Mouse (Mus musculus) liver, embryonic 15.5 days (tissue): ENCODE results near the gene Dcaf6. TPM values are rescaled to one million over a fixed set of nuclear protein-coding genes. Genes with fewer than 3 reads are reported as not detected.
A peak's percentile ranks its signal among the peaks of the same experiment; 100 is the strongest.

Source experiments
- ATAC-seq: fragments of 200-750 bp; cut with Nextera tagmentation; 2 replicates; pipeline ENCODE4 v1.8.0; 2017; ENCODE audit warnings: moderate number of reproducible peaks, mild to moderate bottlenecking, moderate library complexity; ENCODE audit not compliant: insufficient read depth
- H3K27ac ChIP-seq: fragments of 300-500 bp; sonication (generic); replicated peaks from 2 replicates; pipeline ENCODE4 v1.5.1; 2015; ENCODE audit warnings: mild to moderate bottlenecking, inconsistent platforms
- H3K27me3 ChIP-seq: fragments of 300-500 bp; sonication (generic); 2 replicates; pipeline ENCODE4 v1.6.1; 2015; ENCODE audit warnings: mild to moderate bottlenecking, inconsistent platforms
- H3K36me3 ChIP-seq: fragments of 300-500 bp; sonication (generic); replicated peaks from 2 replicates; pipeline ENCODE4 v1.6.1; 2015; ENCODE audit warnings: moderate library complexity, mild to moderate bottlenecking, inconsistent platforms
- H3K4me1 ChIP-seq: fragments of 300-500 bp; sonication (generic); replicated peaks from 2 replicates; pipeline ENCODE4 v1.6.1; 2015; ENCODE audit warnings: inconsistent platforms
- H3K4me2 ChIP-seq: fragments of 300-500 bp; sonication (generic); 2 replicates; pipeline ENCODE4 v1.6.1; 2015; ENCODE audit warnings: moderate library complexity, mild to moderate bottlenecking, inconsistent platforms
- H3K4me3 ChIP-seq: fragments of 300-500 bp; sonication (generic); replicated peaks from 2 replicates; pipeline ENCODE4 v1.5.1; 2015; ENCODE audit warnings: mild to moderate bottlenecking, inconsistent platforms
- H3K9ac ChIP-seq: fragments of 300-500 bp; sonication (generic); 2 replicates; pipeline ENCODE4 v1.6.1; 2015; ENCODE audit warnings: moderate library complexity, mild to moderate bottlenecking, inconsistent platforms
- H3K9me3 ChIP-seq: fragments of 300-500 bp; sonication (generic); replicated peaks from 2 replicates; pipeline ENCODE4 v1.6.1; 2016; ENCODE audit warnings: inconsistent platforms
- WGBS: fragments of 180-500 bp; shearing (Covaris S2); methylation state at CpG from one replicate; pipeline ENCODE4 v1.1.7; 2015; ENCODE audit warnings: mixed read lengths; ENCODE audit not compliant: insufficient replicate concordance; 5-methylcytosine and 5-hydroxymethylcytosine counted together
- polyA plus RNA-seq: library from polyadenylated mRNA; unstranded; fragments of >200 nt; fragmentation: Nextera tagmentation; extraction: Ambion mirVana; gene quantifications from 2 replicates; pipeline ENCODE4 v1.2.1, GENCODE M21; 2015

Gene Dcaf6
- polyA plus RNA-seq, 1 experiment from 2014 or later: 15.5 TPM

DNA sequence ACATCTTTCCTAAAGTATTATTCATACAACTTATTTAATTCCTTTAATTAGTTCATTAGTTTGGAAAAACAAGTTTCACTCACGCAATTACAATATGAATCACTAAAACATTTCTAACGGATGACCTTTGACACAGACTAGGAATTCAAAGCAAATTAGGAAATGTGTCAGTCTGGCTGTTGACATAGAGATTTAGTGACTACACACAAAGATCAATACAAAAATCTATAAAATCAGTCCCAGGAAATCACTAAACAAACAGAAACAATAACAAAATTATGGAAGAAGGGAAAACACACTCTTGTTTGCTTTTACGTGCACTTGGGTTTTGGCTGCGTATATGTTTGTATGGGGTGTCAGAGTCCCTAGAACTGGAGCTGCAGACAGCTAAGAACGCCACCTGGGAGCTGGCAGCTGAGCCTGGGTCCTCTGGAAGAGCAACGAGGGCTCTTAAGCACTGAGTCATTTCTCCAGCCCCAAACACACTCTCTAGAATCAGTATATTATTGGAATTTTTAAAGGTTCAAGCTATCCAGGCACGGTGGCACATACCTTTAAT lies 38.8 kb downstream of the Dcaf6 start:
- no peak for ATAC-seq
- Histone ChIP-seq H3K4me3 (no peak overlapping the region), H3K27ac (no peak overlapping the region), H3K9ac (no peak overlapping the region), H3K4me2 (peak overlapping the region; percentile 1; the same call in 1 of the 2 replicates), H3K9me3 (no peaks in the 10 kb centered on the region), H3K4me1 (peaks cover 8% of the 10 kb centered on the region), H3K27me3 (no peaks in the 10 kb centered on the region), H3K36me3 (peaks cover 13% of the 10 kb centered on the region)
- 77% methylated on average over 7 of the region's 7 CpGs for WGBS

DNA sequence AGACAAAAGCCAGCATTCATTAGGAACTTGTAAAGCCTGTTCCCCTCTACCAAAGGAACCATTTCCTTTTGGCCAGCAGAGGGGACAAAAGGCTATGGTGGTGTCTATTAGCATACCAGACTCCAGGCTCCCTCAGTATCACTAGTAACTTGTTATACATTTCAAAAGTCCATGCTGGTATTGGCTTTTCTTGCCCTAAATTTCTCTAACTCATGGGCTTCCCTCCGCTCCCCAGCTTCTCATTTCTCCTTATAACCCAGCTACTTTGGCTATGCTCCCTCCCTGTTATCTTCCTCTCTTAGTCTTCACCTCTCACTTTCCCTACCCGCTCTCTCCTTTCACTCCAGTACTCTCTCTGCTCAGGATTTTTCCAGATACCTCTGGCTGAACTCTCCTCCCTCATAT lies 63.9 kb downstream of the Dcaf6 start:
- peak; percentile 78 for ATAC-seq
- H3K4me2 ChIP-seq: peak overlapping the region; percentile 56
- H3K9ac ChIP-seq: peak overlapping the region; percentile 41
- no peaks in the 10 kb centered on the region for H3K27me3 ChIP-seq
- no peaks in the 10 kb centered on the region for H3K9me3 ChIP-seq
- H3K27ac ChIP-seq: peak overlapping the region; percentile 99
- WGBS: 38% methylated on average over 2 of the region's 2 CpGs
- H3K4me1 ChIP-seq: peaks cover 25% of the 10 kb centered on the region
- H3K36me3 ChIP-seq: peaks cover 16% of the 10 kb centered on the region
- H3K4me3 ChIP-seq: 0 out of 2 replicates have a peak overlapping the region, but pooled peaks have one; percentile 21

DNA sequence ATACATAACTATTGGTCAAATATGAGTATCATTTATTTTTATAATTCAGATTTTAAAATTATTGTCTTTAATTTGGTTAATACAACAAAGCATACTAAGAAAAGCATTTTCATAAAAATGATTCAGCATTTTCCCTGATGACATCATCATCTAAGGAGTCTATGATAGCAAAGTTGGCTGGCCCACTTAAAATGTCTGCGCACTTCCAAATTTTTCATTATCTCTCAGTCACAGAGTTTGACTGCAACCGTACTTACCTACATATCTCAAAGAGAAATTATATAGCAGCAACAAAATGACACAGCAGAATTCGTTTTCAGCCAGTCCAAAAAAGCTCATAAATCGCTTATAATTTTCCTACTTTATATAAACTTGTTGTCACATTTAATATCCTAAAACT lies 64.3 kb downstream of the Dcaf6 start:
- Histone ChIP-seq H3K4me2 (peak overlapping the region; percentile 56; the same call in 1 of the 2 replicates), H3K9ac (no peak overlapping the region), H3K27me3 (no peaks in the 10 kb centered on the region), H3K36me3 (peaks cover 16% of the 10 kb centered on the region), H3K9me3 (no peaks in the 10 kb centered on the region), H3K4me3 (no peak overlapping the region), H3K27ac (peak overlapping the region; percentile 99), H3K4me1 (peaks cover 25% of the 10 kb centered on the region)
- WGBS: 20% methylated on average over 4 of the region's 4 CpGs
- peak; percentile 97 for ATAC-seq

DNA sequence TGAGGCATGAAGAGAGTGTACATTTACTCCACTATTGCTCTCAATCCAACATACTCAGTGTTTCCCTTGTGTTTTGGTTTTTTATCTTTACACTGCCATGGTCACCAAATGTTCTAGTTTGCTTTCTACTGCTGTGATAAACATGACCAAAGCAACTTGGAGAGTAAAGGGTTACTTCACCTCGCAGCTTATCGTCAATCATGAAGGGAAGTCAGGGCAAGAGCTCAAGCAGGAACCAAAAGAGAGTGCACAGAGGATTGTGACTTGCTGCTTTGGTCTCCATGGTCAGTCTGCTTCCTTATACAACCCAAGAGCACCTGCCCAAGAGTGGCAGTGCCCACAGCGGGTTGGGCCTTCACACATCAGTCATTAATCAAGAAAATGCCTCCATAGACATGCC lies 65.4 kb downstream of the Dcaf6 start:
- Histone ChIP-seq H3K4me2 (peak overlapping the region; percentile 29), H3K9ac (no peak overlapping the region), H3K4me3 (no peak overlapping the region), H3K4me1 (peaks cover 25% of the 10 kb centered on the region), H3K9me3 (no peaks in the 10 kb centered on the region), H3K27ac (peak overlapping the region; percentile 91), H3K36me3 (peaks cover 16% of the 10 kb centered on the region), H3K27me3 (no peaks in the 10 kb centered on the region)
- no peak for ATAC-seq
- WGBS: 6% methylated on average over 3 of the region's 3 CpGs

GRCm38 (mm10) chr1:165393033-165393432 lies 67.2 kb downstream of the Dcaf6 start:
- H3K4me3 ChIP-seq: no peak overlapping the region
- H3K4me1 ChIP-seq: peaks cover 25% of the 10 kb centered on the region
- H3K9ac ChIP-seq: no peak overlapping the region
- H3K27me3 ChIP-seq: no peaks in the 10 kb centered on the region
- H3K4me2 ChIP-seq: no peak overlapping the region
- peaks cover 21% of the 10 kb centered on the region for H3K36me3 ChIP-seq
- no peaks in the 10 kb centered on the region for H3K9me3 ChIP-seq
- peak overlapping the region; percentile 19; the same call in 1 of the 2 replicates for H3K27ac ChIP-seq
- no peak for ATAC-seq
- 42% methylated on average over 1 of the region's 1 CpGs for WGBS

DNA sequence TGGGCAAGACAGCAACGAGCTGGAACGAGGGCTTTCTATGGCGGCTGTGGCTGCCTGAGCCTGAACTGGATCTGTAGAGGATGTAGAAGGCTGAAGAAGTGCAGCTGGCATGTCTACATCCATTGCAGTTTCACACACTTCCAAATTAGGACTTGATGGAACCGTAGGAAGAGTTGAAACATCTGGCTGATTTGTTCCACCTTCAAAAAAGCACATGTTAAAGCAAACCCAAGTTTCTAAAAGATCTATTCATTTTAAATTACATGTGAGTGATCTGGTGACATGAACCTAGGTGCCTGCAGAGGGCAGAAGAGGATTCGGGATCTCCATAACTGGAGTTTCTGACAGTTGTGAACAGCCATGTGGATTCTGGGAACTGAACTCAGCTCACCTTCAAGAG lies 71.6 kb downstream of the Dcaf6 start:
- WGBS: 78% methylated on average over 5 of the region's 5 CpGs
- ATAC-seq: no peak

GRCm38 (mm10) chr1:165386525-165386923 lies 73.8 kb downstream of the Dcaf6 start:
- no peak overlapping the region for H3K4me2 ChIP-seq
- no peaks in the 10 kb centered on the region for H3K27me3 ChIP-seq
- no peak overlapping the region for H3K27ac ChIP-seq
- H3K4me1 ChIP-seq: no peaks in the 10 kb centered on the region
- no peaks in the 10 kb centered on the region for H3K9me3 ChIP-seq
- WGBS: 84% methylated on average over 9 of the region's 9 CpGs
- no peak for ATAC-seq
- H3K36me3 ChIP-seq: peaks cover 40% of the 10 kb centered on the region
- no peak overlapping the region for H3K9ac ChIP-seq
- H3K4me3 ChIP-seq: no peak overlapping the region

More for the DNA sequence above, 71.6 kb downstream of the Dcaf6 start:
- H3K9me3 ChIP-seq: no peaks in the 10 kb centered on the region
- no peak overlapping the region for H3K4me2 ChIP-seq
- no peak overlapping the region for H3K4me3 ChIP-seq
- no peak overlapping the region for H3K27ac ChIP-seq
- no peak overlapping the region for H3K9ac ChIP-seq
- no peaks in the 10 kb centered on the region for H3K27me3 ChIP-seq
- peaks cover 41% of the 10 kb centered on the region for H3K36me3 ChIP-seq
- H3K4me1 ChIP-seq: 0 out of 2 replicates have a peak, but pooled peaks cover 6% of the 10 kb centered on the region

DNA sequence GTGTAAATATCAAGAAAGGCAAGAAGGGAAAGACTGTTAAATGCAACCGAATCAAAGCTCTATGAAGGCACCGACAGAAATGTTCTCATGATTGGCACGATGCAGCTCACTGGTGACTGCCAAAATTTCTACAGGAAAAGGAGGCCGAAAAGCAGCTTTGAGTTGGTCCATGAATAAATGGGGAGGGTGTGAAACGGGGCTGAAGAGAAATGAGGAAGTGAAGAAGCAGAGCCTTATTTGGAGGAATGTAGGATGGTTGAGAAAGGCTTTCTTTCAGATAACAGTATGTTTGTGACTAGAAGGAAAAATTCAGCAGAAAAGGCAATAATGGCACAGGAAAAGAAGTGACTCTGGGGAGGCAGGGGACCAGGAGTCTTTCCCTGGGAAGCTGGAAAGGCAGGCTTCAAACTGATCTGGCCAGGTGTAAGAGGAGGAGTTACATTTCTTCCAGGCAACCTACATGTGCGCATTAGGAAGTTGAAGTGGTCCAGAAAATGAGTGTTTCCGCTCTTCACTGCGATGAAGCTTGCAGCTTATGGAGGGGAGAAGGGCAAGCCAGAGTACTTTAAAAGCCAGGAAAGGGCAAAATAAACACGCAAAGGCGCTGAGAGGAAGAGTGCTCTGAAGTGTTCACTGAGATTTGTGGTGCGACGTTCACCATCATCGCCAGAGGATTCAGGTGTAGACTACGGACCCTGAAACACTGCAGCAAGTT lies 74.3 kb downstream of the Dcaf6 start:
- 0 out of 2 replicates have a peak overlapping the region, but pooled peaks have one; percentile 1 for H3K27ac ChIP-seq
- H3K9ac ChIP-seq: no peak overlapping the region
- H3K4me3 ChIP-seq: no peak overlapping the region
- H3K9me3 ChIP-seq: no peaks in the 10 kb centered on the region
- WGBS: 81% methylated on average over 14 of the region's 14 CpGs
- H3K27me3 ChIP-seq: no peaks in the 10 kb centered on the region
- no peak for ATAC-seq
- peaks cover 40% of the 10 kb centered on the region for H3K36me3 ChIP-seq
- H3K4me2 ChIP-seq: no peak overlapping the region
- no peaks in the 10 kb centered on the region for H3K4me1 ChIP-seq

- H3K4me1 ChIP-seq: peaks cover 6% of the 10 kb centered on the region
- no peak overlapping the region for H3K9ac ChIP-seq
- no peaks in the 10 kb centered on the region for H3K9me3 ChIP-seq
- WGBS: 82% methylated on average over 9 of the region's 9 CpGs
- no peak overlapping the region for H3K4me3 ChIP-seq
- H3K27ac ChIP-seq: no peak overlapping the region
- no peaks in the 10 kb centered on the region for H3K27me3 ChIP-seq
- no peak overlapping the region for H3K4me2 ChIP-seq
- peaks cover 9% of the 10 kb centered on the region; the same call in 1 of the 2 replicates for H3K36me3 ChIP-seq
- no peak for ATAC-seq
Observed at GRCm38 (mm10) chr1:165373839-165374238, 86.4 kb downstream of the Dcaf6 start.

- no peak for ATAC-seq
- Histone ChIP-seq H3K27ac (no peak overlapping the region), H3K4me3 (no peak overlapping the region)
Observed at GRCm38 (mm10) chr1:165370990-165371389, 89.3 kb downstream of the Dcaf6 start.

DNA sequence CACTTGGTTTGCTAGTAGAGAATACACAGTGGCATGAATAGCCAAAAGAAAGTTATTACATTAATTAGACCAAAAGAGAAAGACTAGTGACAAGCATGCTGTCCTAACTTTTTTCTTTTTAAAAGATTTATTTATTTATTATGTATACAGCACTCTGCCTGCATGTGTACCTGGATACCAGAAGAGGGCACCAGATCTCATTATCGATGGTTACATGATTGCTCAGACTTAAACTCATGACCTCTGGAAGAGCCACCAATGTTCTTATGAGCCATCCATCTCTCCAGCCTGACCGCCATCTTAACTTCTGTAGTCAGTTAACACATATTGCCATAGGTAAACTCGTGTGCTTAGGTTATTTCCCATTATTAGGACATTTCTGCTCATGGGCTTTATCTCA lies 95.2 kb downstream of the Dcaf6 start:
- ATAC-seq: no peak
- Histone ChIP-seq H3K4me2 (no peak overlapping the region), H3K9me3 (no peaks in the 10 kb centered on the region), H3K27me3 (no peaks in the 10 kb centered on the region), H3K9ac (no peak overlapping the region), H3K27ac (no peak overlapping the region), H3K4me3 (no peak overlapping the region), H3K4me1 (no peaks in the 10 kb centered on the region), H3K36me3 (peaks cover 12% of the 10 kb centered on the region)
- WGBS: 86% methylated on average over 3 of the region's 3 CpGs

More at GRCm38 (mm10) chr1:165370990-165371389, 89.3 kb downstream of the Dcaf6 start:
- H3K36me3 ChIP-seq: peaks cover 16% of the 10 kb centered on the region
- H3K27me3 ChIP-seq: no peaks in the 10 kb centered on the region
- no peaks in the 10 kb centered on the region for H3K4me1 ChIP-seq
- 86% methylated on average over 4 of the region's 4 CpGs for WGBS
- H3K4me2 ChIP-seq: no peak overlapping the region
- no peaks in the 10 kb centered on the region for H3K9me3 ChIP-seq
- no peak overlapping the region for H3K9ac ChIP-seq
